Mouse (Mus musculus): ENCODE data around the gene Plxna3. TPM values are rescaled to one million over a fixed set of nuclear protein-coding genes. Genes with fewer than 3 reads are reported as not detected.

Gene Plxna3
- polyA plus RNA-seq, 1 experiment from 2014 or later: 17.4 TPM

DNA sequence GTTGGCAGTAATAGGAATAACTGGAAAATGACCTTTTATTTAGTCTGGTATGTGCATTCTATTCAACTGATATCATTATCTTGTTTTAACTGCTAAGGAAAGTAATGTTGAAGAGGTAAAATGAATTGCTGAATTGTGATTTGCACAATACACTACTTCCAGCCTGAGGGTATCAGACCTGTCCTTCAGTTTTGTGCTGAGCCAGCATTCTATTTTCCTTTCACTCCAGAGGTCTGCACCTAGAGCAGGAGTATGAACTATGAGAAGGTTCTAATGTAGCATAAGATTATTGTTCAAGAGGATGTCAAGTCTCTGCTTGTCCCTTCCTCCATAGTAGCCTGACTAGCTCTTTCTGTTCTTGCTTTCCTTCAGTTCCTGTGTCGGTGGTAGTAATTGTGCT is 30.5 kb upstream of the Plxna3 start:
- Histone ChIP-seq H3K9ac (replicated peaks; ENCODE audit: low read depth, low read length) (no peak overlapping the region), H3K27me3 (ENCODE audit: control insufficient read depth, insufficient read depth, low read length) (no peaks in the 10 kb centered on the region), H3K4me1 (ENCODE audit: control insufficient read depth, insufficient read depth, low read length) (no peaks in the 10 kb centered on the region), H3K4me3 (ENCODE audit: low read depth, low read length) (no peak overlapping the region), H3K4me2 (replicated peaks; ENCODE audit: low read depth, low read length) (no peak overlapping the region), H3K36me3 (ENCODE audit: control insufficient read depth, insufficient read depth, low read length) (peaks cover 4% of the 10 kb centered on the region; the same call in 1 of the 2 replicates), H3K9me3 (ENCODE audit: control insufficient read depth, low read depth, low read length) (no peaks in the 10 kb centered on the region), H3K27ac (ENCODE audit: low read length) (no peak overlapping the region)
- 72% methylated on average over 1 of the region's 1 CpGs for WGBS
- no peak for ATAC-seq (ENCODE audit: insufficient number of reproducible peaks, insufficient read depth, low FRiP score, low read depth)

GRCm38 (mm10) chrX:74299721-74300120 is 29.1 kb upstream of the Plxna3 start:
- H3K27me3 ChIP-seq (ENCODE audit: control insufficient read depth, insufficient read depth, low read length): no peaks in the 10 kb centered on the region
- H3K4me2 ChIP-seq (replicated peaks; ENCODE audit: low read depth, low read length): no peak overlapping the region
- 70% methylated on average over 3 of the region's 3 CpGs for WGBS
- no peak overlapping the region for H3K27ac ChIP-seq (ENCODE audit: low read length)
- no peak overlapping the region for H3K4me3 ChIP-seq (ENCODE audit: low read depth, low read length)
- H3K9ac ChIP-seq (replicated peaks; ENCODE audit: low read depth, low read length): no peak overlapping the region
- no peaks in the 10 kb centered on the region for H3K4me1 ChIP-seq (ENCODE audit: control insufficient read depth, insufficient read depth, low read length)
- H3K9me3 ChIP-seq (ENCODE audit: control insufficient read depth, low read depth, low read length): no peaks in the 10 kb centered on the region
- peaks cover 7% of the 10 kb centered on the region; the same call in 1 of the 2 replicates for H3K36me3 ChIP-seq (ENCODE audit: control insufficient read depth, insufficient read depth, low read length)
- ATAC-seq (ENCODE audit: insufficient number of reproducible peaks, insufficient read depth, low FRiP score, low read depth): no peak

- ATAC-seq (ENCODE audit: insufficient number of reproducible peaks, insufficient read depth, low FRiP score, low read depth): peak; percentile 81
- Histone ChIP-seq H3K36me3 (ENCODE audit: control insufficient read depth, insufficient read depth, low read length) (peaks cover 25% of the 10 kb centered on the region), H3K9me3 (ENCODE audit: control insufficient read depth, low read depth, low read length) (no peaks in the 10 kb centered on the region), H3K4me2 (replicated peaks; ENCODE audit: low read depth, low read length) (peak within 1 kb of the TSS; percentile 60), H3K27me3 (ENCODE audit: control insufficient read depth, insufficient read depth, low read length) (no peaks in the 10 kb centered on the region), H3K27ac (ENCODE audit: low read length) (peak within 1 kb of the TSS; percentile 80; the same call in 1 of the 2 replicates), H3K4me3 (ENCODE audit: low read depth, low read length) (peak within 1 kb of the TSS; percentile 50), H3K9ac (replicated peaks; ENCODE audit: low read depth, low read length) (peak within 1 kb of the TSS; percentile 47), H3K4me1 (ENCODE audit: control insufficient read depth, insufficient read depth, low read length) (no peaks in the 10 kb centered on the region)
- 15% methylated on average over 40 of the region's 41 CpGs for WGBS
Measured at GRCm38 (mm10) chrX:74304867-74305700, 23.8 kb upstream of the Plxna3 start, which contains the start of gene Gdi1. Gdi1 (plus strand) TSS chrX:74304998.

- H3K4me1 ChIP-seq (ENCODE audit: control insufficient read depth, insufficient read depth, low read length): no peaks in the 10 kb centered on the region
- peak; percentile 96 for ATAC-seq (ENCODE audit: insufficient number of reproducible peaks, insufficient read depth, low FRiP score, low read depth)
- WGBS: 17% methylated on average over 59 of the region's 59 CpGs
- peak within 1 kb of the TSS; percentile 55 for H3K4me2 ChIP-seq (replicated peaks; ENCODE audit: low read depth, low read length)
- peak within 1 kb of the TSS; percentile 55; the same call in 1 of the 2 replicates for H3K27ac ChIP-seq (ENCODE audit: low read length)
- peak within 1 kb of the TSS; percentile 55 for H3K4me3 ChIP-seq (ENCODE audit: low read depth, low read length)
- peak within 1 kb of the TSS; percentile 53; the same call in 1 of the 2 replicates for H3K9ac ChIP-seq (replicated peaks; ENCODE audit: low read depth, low read length)
- H3K27me3 ChIP-seq (ENCODE audit: control insufficient read depth, insufficient read depth, low read length): no peaks in the 10 kb centered on the region
- peaks cover 14% of the 10 kb centered on the region for H3K36me3 ChIP-seq (ENCODE audit: control insufficient read depth, insufficient read depth, low read length)
- H3K9me3 ChIP-seq (ENCODE audit: control insufficient read depth, low read depth, low read length): no peaks in the 10 kb centered on the region
Measured at GRCm38 (mm10) chrX:74312540-74313464, 16.1 kb upstream of the Plxna3 start, which contains the start of gene Fam50a. Fam50a (plus strand) TSS chrX:74313033.

DNA sequence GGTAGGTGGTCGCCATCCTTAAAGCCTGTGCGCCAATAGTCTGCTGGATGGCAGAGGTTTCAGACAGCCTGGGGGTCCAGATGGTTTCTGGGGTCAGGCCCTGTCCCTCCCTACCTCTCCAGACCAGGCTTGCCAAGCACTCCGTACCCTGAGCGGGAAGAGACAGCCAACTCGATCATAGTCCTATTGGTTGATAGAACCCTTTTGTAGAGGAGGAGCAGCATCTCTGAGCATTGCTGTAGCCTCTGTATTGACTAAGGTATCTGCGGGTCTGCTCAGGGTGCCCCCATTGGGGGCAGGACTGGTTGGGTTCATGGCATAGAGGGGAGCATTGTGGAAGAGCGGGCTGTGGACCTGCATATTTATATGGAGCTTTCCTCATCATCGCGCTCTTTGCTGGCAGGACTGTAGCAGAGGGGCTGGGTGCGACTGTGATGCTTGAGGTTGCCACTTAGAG is 377 bp downstream of the Plxna3 start:
- 20% methylated on average over 10 of the region's 10 CpGs for WGBS
- no peaks in the 10 kb centered on the region for H3K27me3 ChIP-seq (ENCODE audit: control insufficient read depth, insufficient read depth, low read length)
- H3K36me3 ChIP-seq (ENCODE audit: control insufficient read depth, insufficient read depth, low read length): no peaks in the 10 kb centered on the region; the same call in 1 of the 2 replicates
- peak overlapping the region; percentile 42 for H3K9ac ChIP-seq (replicated peaks; ENCODE audit: low read depth, low read length)
- H3K27ac ChIP-seq (ENCODE audit: low read length): no peak overlapping the region
- 0 out of 2 replicates have a peak, but pooled peaks cover 6% of the 10 kb centered on the region for H3K4me1 ChIP-seq (ENCODE audit: control insufficient read depth, insufficient read depth, low read length)
- H3K9me3 ChIP-seq (ENCODE audit: control insufficient read depth, low read depth, low read length): no peaks in the 10 kb centered on the region
- H3K4me3 ChIP-seq (ENCODE audit: low read depth, low read length): peak overlapping the region; percentile 47
- peak overlapping the region; percentile 63 for H3K4me2 ChIP-seq (replicated peaks; ENCODE audit: low read depth, low read length)
- no peak for ATAC-seq (ENCODE audit: insufficient number of reproducible peaks, insufficient read depth, low FRiP score, low read depth)

- no peaks in the 10 kb centered on the region for H3K27me3 ChIP-seq (ENCODE audit: control insufficient read depth, insufficient read depth, low read length)
Measured at GRCm38 (mm10) chrX:74330166-74330930, 1.5 kb downstream of the Plxna3 start.

GRCm38 (mm10) chrX:74352645-74353466 is 24.0 kb downstream of the Plxna3 start:
- peak overlapping the region; percentile 27; the same call in 1 of the 2 replicates for H3K27ac ChIP-seq (ENCODE audit: low read length)
- H3K36me3 ChIP-seq (ENCODE audit: control insufficient read depth, insufficient read depth, low read length): no peaks in the 10 kb centered on the region
- no peaks in the 10 kb centered on the region for H3K27me3 ChIP-seq (ENCODE audit: control insufficient read depth, insufficient read depth, low read length)
- peak overlapping the region; percentile 53 for H3K4me2 ChIP-seq (replicated peaks; ENCODE audit: low read depth, low read length)
- H3K4me3 ChIP-seq (ENCODE audit: low read depth, low read length): peak overlapping the region; percentile 38
- H3K9me3 ChIP-seq (ENCODE audit: control insufficient read depth, low read depth, low read length): no peaks in the 10 kb centered on the region
- peak; percentile 6; the same call in 1 of the 2 replicates for ATAC-seq (ENCODE audit: insufficient number of reproducible peaks, insufficient read depth, low FRiP score, low read depth)
- H3K9ac ChIP-seq (replicated peaks; ENCODE audit: low read depth, low read length): peak overlapping the region; percentile 55
- no peaks in the 10 kb centered on the region for H3K4me1 ChIP-seq (ENCODE audit: control insufficient read depth, insufficient read depth, low read length)
- 25% methylated on average over 13 of the region's 13 CpGs for WGBS

More at GRCm38 (mm10) chrX:74330166-74330930, 1.5 kb downstream of the Plxna3 start:
- Histone ChIP-seq H3K4me1 (ENCODE audit: control insufficient read depth, insufficient read depth, low read length) (0 out of 2 replicates have a peak, but pooled peaks cover 6% of the 10 kb centered on the region), H3K4me3 (ENCODE audit: low read depth, low read length) (peak overlapping the region; percentile 47), H3K9ac (replicated peaks; ENCODE audit: low read depth, low read length) (no peak overlapping the region), H3K9me3 (ENCODE audit: control insufficient read depth, low read depth, low read length) (no peaks in the 10 kb centered on the region), H3K27ac (ENCODE audit: low read length) (no peak overlapping the region), H3K36me3 (ENCODE audit: control insufficient read depth, insufficient read depth, low read length) (no peaks in the 10 kb centered on the region; the same call in 1 of the 2 replicates), H3K4me2 (replicated peaks; ENCODE audit: low read depth, low read length) (peak overlapping the region; percentile 63)
- 34% methylated on average over 2 of the region's 2 CpGs for WGBS
- no peak for ATAC-seq (ENCODE audit: insufficient number of reproducible peaks, insufficient read depth, low FRiP score, low read depth)
